Mouse (Mus musculus) kidney, postnatal 0 days (tissue): ENCODE results near the gene Inpp5k. TPM values are rescaled to one million over a fixed set of nuclear protein-coding genes. Genes with fewer than 3 reads are reported as not detected.

Experiments
- ATAC-seq: fragments of 200-750 bp; cut with Nextera tagmentation; replicated peaks from 2 replicates; pipeline ENCODE4 v1.8.0; 2017; ENCODE audit warnings: low read depth, moderate number of reproducible peaks, moderate TSS enrichment, moderate library complexity; ENCODE audit not compliant: low FRiP score
- DNase-seq: peaks from one replicate; pipeline ENCODE4 v3.0.0-alpha.2; 2016; ENCODE audit warnings: low spot score
- H3K27ac ChIP-seq: fragments of 300-500 bp; sonication (generic); 2 replicates; pipeline ENCODE4 v1.5.1; 2014; ENCODE audit warnings: mild to moderate bottlenecking
- H3K27me3 ChIP-seq: fragments of 300-500 bp; sonication (generic); 2 replicates; pipeline ENCODE4 v1.6.1; 2014; ENCODE audit warnings: low read length, mixed read lengths; ENCODE audit not compliant: insufficient read depth
- H3K36me3 ChIP-seq: fragments of 300-500 bp; sonication (generic); 2 replicates; pipeline ENCODE4 v1.6.1; 2014; ENCODE audit warnings: low read length, mixed read lengths; ENCODE audit not compliant: insufficient read depth
- H3K4me1 ChIP-seq: fragments of 300-500 bp; sonication (generic); replicated peaks from 2 replicates; pipeline ENCODE4 v1.6.1; 2014; ENCODE audit warnings: antibody characterized with exemption, low read length, mixed read lengths; ENCODE audit not compliant: insufficient read depth
- H3K4me2 ChIP-seq: fragments of 300-500 bp; sonication (generic); 2 replicates; pipeline ENCODE4 v1.6.1; 2014; ENCODE audit warnings: mild to moderate bottlenecking, low read length, moderate library complexity, mixed read lengths
- H3K4me3 ChIP-seq: fragments of 300-500 bp; sonication (generic); replicated peaks from 2 replicates; pipeline ENCODE4 v1.5.1; 2014; ENCODE audit warnings: low read depth, low read length
- H3K9ac ChIP-seq: fragments of 300-500 bp; sonication (generic); 2 replicates; pipeline ENCODE4 v1.6.1; 2014; ENCODE audit warnings: low read depth, low read length
- H3K9me3 ChIP-seq: fragments of 300-500 bp; sonication (generic); replicated peaks from 2 replicates; pipeline ENCODE4 v1.6.1; 2016; ENCODE audit warnings: low read length, inconsistent platforms, mixed read lengths
- CTCF ChIP-seq: IDR thresholded peaks from 2 replicates; pipeline ENCODE4 v1.5.1; 2016; ENCODE audit warnings: antibody characterized with exemption, low read depth, mild to moderate bottlenecking, moderate library complexity
- WGBS: fragments of 180-500 bp; shearing (Covaris S2); extraction: QIAGEN DNeasy Blood & Tissue Kit; methylation state at CpG from one replicate; pipeline ENCODE4 v1.1.7; 2014; 5-methylcytosine and 5-hydroxymethylcytosine counted together
- polyA plus RNA-seq: library from polyadenylated mRNA; unstranded; fragments of >200 nt; fragmentation: Nextera tagmentation; extraction: Ambion mirVana; gene quantifications from 2 replicates; pipeline ENCODE4 v1.2.1, GENCODE M21; 2015

Gene Inpp5k
- polyA plus RNA-seq, 1 experiment from 2014 or later = 38.6 TPM

DNA sequence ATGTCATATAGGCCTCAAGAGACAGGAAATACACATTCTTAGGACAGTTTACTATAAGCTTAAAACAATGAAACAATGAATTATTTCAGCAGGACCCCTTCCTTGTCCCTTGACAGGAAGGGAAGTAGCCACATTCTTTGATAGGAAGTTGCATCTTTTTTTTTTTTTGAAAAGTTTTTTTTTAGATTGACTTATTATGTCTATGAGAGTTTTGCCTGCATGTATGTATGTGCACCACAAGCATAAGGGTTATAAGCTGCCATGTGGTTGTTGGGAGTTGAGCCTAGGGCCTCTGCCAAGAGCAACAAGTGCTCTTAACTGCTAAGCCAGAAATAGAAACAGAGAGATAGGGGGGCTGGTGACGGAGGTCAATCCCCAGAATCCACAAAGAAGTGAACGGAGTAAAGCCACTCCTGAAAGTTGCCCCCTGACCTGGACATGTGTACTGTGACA lies 6.7 kb upstream of the Inpp5k start:
- ATAC-seq (no peak), DNase-seq (peak; percentile 71)
- Histone ChIP-seq H3K4me3 (no peak overlapping the region), H3K27me3 (no peaks in the 10 kb centered on the region), H3K4me1 (no peaks in the 10 kb centered on the region; the same call in 1 of the 2 replicates), H3K27ac (peak overlapping the region; percentile 81), H3K9ac (no peak overlapping the region), H3K9me3 (no peaks in the 10 kb centered on the region), H3K4me2 (no peak overlapping the region), H3K36me3 (peaks cover 56% of the 10 kb centered on the region)
- TF ChIP-seq CTCF = no peak
- 33% methylated on average over 2 of the region's 2 CpGs for whole genome bisulfite sequencing

GRCm38 (mm10) chr11:75625820-75626219 lies 5.0 kb upstream of the Inpp5k start:
- 86% methylated on average over 4 of the region's 4 CpGs for WGBS
- H3K27ac ChIP-seq = peak overlapping the region; percentile 42; the same call in 1 of the 2 replicates
- no peaks in the 10 kb centered on the region for H3K27me3 ChIP-seq
- H3K4me2 ChIP-seq = no peak overlapping the region
- no peak overlapping the region for H3K4me3 ChIP-seq
- no peak for TF ChIP-seq CTCF
- H3K4me1 ChIP-seq = no peaks in the 10 kb centered on the region; the same call in 1 of the 2 replicates
- H3K36me3 ChIP-seq = peaks cover 44% of the 10 kb centered on the region
- H3K9me3 ChIP-seq = no peaks in the 10 kb centered on the region
- H3K9ac ChIP-seq = no peak overlapping the region
- DNase-seq = peak; percentile 15
- ATAC-seq = no peak

DNA sequence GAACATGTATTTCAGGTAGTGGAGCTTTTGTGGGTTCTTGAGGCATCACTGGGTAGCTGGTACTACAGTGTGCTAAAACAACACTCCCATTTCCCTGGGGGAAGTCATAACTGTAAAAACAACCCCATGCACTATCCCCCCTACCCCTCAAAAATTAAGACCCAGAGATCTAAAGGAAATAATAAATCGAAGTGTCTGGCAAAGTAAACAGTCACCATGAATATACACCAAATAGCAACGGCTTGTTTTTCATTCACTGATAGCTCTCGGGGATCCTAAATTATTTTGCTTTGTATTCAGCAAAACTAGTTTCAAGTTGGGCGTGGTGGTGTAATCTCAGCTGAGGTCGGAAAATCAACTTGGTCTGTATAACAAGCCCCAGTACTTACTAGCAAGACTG lies 690 bp upstream of the Inpp5k start:
- no peak for DNase-seq
- peaks cover 32% of the 10 kb centered on the region for H3K36me3 ChIP-seq
- H3K4me1 ChIP-seq = peaks cover 8% of the 10 kb centered on the region
- peak overlapping the region; percentile 57 for H3K9ac ChIP-seq
- ATAC-seq = no peak; the same call in 1 of the 2 replicates
- no peaks in the 10 kb centered on the region for H3K27me3 ChIP-seq
- H3K4me3 ChIP-seq = peak overlapping the region; percentile 61
- H3K27ac ChIP-seq = peak overlapping the region; percentile 87
- WGBS = 9% methylated on average over 5 of the region's 5 CpGs
- no peaks in the 10 kb centered on the region for H3K9me3 ChIP-seq
- no peak for TF ChIP-seq CTCF
- H3K4me2 ChIP-seq = peak overlapping the region; percentile 58

DNA sequence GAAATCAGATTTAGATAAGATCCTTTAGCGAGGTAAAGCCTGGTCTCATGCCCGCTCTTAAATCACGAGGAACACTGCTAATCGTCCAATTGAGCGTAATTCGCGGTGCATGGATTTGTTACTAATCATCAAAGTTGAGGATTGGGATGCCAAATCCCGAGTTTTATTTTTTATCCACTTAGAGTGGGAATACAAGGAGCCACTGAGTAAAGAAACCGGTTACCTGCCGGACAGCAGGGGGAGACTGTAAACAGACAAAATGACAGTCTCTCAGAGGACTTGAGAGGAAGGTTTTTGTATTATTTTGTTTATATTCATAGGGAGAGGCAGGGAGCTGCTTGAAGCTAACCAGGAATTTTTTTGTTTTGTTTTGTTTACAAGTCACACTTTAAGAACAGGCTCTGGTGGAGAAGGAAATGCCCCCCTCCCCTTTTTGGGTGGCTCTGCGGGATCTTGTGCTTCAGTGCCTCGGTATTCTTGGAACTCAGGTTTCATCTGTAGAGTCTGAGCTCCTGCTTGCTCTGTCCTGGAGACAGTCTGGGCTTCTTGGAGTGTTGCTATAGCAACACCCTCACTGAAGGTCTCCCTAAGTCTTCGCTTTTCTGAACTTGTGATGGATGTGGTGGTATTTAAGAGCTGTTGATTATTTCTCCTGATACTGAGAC lies 905 bp downstream of the Inpp5k start:
- H3K4me2 ChIP-seq = peak overlapping the region; percentile 58
- peak; percentile 76 for DNase-seq
- WGBS = 6% methylated on average over 13 of the region's 13 CpGs
- no peaks in the 10 kb centered on the region for H3K27me3 ChIP-seq
- peaks cover 8% of the 10 kb centered on the region for H3K4me1 ChIP-seq
- H3K9me3 ChIP-seq = no peaks in the 10 kb centered on the region
- no peak for ATAC-seq
- peak overlapping the region; percentile 78 for H3K27ac ChIP-seq
- peak; percentile 68 for TF ChIP-seq CTCF
- peak overlapping the region; percentile 57 for H3K9ac ChIP-seq
- H3K4me3 ChIP-seq = peak overlapping the region; percentile 61
- H3K36me3 ChIP-seq = peaks cover 21% of the 10 kb centered on the region

DNA sequence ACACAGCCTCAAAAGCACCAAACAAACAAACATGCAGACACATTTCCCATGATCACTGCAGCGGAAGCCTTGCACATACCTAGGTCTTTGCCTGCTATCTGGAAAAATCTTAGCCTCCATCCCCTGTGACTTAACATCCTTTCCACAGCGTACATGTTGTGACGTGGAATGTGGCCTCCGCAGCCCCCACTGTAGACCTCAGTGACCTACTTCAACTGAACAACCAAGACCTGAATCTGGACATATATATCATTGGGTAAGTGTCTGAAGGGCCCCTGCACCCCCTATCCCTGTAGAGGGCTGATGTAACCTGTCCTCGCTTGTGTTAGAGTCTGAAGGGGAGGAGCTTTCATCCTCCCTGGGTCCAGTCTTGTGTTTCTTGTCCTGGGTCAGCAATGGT lies 2.1 kb downstream of the Inpp5k start:
- peaks cover 10% of the 10 kb centered on the region for H3K36me3 ChIP-seq
- ATAC-seq (no peak), DNase-seq (no peak)
- H3K27me3 ChIP-seq = no peaks in the 10 kb centered on the region
- H3K9me3 ChIP-seq = no peaks in the 10 kb centered on the region
- no peak overlapping the region for H3K4me2 ChIP-seq
- peaks cover 8% of the 10 kb centered on the region for H3K4me1 ChIP-seq
- H3K4me3 ChIP-seq = no peak overlapping the region
- 78% methylated on average over 5 of the region's 5 CpGs for WGBS
- no peak for TF ChIP-seq CTCF
- H3K9ac ChIP-seq = no peak overlapping the region
- H3K27ac ChIP-seq = no peak overlapping the region

DNA sequence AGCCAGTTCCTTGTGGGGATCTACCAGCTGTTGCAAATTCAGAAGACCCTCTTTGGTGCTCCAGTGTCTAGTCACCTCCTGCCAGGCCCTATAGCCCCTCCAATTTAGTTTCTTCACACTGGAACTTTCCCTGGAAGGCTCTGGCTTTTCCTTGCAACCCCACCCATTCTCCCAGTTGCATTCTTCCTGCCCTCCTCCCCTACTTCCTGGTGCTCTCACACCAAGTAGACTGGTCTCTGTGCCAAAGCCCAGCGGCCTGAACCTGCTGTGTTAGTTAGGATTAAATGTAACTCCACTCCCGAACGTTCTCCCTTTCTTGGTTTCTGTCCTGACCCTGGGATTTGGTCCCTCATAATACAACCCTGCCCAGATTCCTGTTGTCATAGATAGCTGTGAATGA lies 4.0 kb downstream of the Inpp5k start:
- 54% methylated on average over 3 of the region's 3 CpGs for WGBS
- no peak overlapping the region for H3K4me2 ChIP-seq
- H3K4me1 ChIP-seq = peaks cover 8% of the 10 kb centered on the region
- H3K4me3 ChIP-seq = no peak overlapping the region
- no peaks in the 10 kb centered on the region for H3K27me3 ChIP-seq
- H3K9ac ChIP-seq = no peak overlapping the region
- no peak for DNase-seq
- H3K36me3 ChIP-seq = peaks cover 12% of the 10 kb centered on the region; the same call in 1 of the 2 replicates
- no peak for TF ChIP-seq CTCF
- 0 out of 2 replicates have a peak overlapping the region, but pooled peaks have one; percentile 65 for H3K27ac ChIP-seq
- no peaks in the 10 kb centered on the region for H3K9me3 ChIP-seq
- ATAC-seq = no peak
